Mouse (Mus musculus) cerebellum, postnatal 14 days (tissue): Measurements from ENCODE around the gene Il1f10.

Experiments
- DNase-seq, 2 experiments: peaks; one replicate each; pipeline ENCODE4 v3.0.0; 2021; ENCODE audit warnings: mixed read lengths in 2 of 2

Il1f10 gene

DNA sequence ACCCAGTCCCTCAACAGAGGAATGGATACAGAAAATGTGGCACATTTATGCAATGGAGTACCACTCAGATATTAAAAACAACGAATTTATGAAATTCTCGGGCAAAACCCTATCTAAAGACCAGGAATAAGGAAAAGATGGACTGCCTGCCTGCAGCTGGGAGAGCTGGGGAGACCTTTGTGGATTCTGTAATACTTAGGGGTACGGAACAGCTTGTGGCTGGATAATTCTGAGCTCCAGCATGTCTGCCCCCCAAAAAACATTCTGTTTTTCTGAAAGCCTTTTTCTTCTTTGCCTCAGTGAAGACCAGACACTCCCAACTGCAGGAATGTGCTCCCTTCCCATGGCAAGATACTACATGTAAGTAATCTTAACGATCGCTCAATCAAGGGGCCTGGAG, at the start of gene Il1f10:
TSS of gene Il1f10 (plus strand) at position 301 of the 400 bp plus-strand sequence.
- no peak for DNase-seq

DNA sequence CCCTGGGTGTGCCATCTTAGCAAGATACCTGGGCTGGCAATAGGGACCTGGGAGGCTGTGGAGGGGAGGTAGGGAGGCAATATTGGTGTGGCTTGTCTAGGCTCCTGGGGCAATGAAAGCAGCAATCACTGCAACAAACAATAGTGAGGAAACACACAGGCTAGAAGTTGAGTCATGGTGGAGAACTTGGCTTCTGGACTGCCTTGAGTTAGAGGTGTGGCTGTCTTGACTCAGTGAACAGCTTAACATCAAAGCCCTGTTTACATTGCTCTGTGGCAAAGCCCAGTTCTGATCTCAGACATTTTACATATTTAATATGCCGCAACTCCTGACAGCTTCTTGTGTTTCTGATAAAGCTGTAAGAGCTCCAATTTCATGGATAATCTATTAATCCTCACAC, 23.5 kb upstream of the Il1f10 start:
- DNase-seq, result no peak

DNA sequence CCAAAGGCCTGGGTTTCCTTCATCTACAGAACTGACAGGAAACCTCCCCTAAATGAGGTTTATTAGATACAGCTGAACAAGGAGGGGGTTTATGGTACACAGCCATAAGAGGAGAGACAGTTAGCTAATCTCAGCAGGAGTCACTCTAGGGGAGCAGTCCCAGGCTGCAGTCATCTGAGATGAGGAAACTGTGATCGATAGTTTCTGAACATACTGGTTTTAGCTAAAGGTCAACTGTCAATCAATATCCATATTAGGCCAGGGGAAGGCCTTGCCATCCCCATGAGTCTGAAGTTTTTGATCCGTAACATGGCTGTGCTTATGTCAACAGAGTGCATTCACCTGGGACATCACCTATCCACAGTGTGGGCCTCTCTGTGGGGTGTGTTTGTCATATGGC, 17.4 kb upstream of the Il1f10 start:
- DNase-seq, result no peak

DNA sequence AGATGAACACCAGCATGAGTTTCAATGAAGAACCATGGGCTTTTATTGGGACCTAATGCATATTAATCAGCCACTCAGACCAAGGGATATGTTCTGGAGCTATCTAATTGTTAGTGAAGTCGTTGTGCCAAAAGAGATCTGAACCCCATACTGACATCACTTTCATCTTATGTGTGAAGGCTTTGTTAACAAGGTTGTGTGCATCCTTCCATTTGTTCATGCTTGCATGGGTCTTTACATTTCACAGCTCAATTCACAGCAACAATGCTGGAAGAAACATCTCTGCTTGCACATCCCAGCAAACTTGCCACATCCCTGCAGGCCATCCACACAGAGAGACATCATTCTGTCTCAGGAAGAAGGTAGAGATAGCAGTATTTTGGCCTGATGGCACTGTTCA, 15.8 kb upstream of the Il1f10 start:
- DNase-seq, result no peak

DNA sequence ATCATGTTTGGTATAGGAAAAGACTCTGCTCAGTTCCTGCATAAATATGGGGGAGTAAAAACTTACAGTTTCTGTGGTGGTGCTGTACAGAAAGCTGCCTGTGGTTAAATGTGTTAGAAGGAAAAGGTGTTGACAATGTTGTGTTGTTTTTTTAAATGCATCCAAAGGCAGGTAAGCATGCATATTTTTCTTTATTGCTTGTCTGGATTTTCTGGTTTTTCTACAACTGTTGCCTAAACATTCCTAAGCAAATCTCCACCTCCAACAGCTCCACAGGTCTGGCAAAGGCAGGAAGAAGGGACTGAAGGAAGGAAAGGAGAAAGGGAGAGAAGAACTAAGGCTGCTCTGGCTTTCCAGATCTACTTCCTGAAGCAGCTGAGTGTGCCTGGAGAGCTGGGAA, 14.3 kb upstream of the Il1f10 start, which contains the start of gene Il1f5:
TSS of gene Il1f5 (plus strand) at position 301 of the 400 bp plus-strand sequence.
- DNase-seq, result no peak

DNA sequence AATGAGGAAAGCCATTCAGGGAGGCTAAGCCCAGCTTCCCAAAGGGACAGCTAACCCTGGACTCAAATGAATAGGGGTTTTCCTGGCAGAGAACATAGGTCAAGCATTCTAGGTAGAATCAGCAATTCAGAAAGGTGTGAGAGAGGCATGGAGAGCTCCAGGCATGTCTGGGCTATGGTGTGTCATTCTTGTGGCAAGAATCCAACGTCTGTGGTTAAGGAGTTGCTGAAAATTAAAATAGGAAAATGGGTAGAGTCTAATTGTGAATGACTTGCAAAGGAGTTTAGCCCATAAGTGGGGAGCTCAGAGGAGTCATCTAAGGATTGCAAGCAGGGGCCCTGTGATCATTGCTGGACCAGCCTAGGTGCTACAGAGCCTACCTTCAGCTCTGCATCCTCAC, 3.6 kb downstream of the Il1f10 start:
- no peak for DNase-seq

DNA sequence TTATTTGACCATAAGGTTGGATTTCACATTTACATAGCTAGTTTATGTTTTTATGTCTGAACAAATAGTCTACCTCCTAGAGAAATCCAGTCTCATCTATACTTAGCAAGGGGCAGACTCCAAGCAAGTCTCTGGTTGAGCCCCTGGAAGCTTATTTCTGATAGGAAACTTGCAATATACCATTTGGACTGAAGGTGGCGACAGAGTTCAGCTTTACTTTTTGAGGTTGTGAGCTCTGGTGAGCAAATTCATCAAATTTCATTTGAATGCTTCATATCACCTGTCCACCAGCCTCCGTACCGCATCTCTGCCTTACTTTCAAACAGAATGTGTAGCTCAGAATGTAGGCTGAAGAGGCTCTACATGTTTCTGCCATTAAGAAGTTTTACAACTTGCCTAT, 5.8 kb downstream of the Il1f10 start:
- peak; percentile 74 to 76 for DNase-seq

DNA sequence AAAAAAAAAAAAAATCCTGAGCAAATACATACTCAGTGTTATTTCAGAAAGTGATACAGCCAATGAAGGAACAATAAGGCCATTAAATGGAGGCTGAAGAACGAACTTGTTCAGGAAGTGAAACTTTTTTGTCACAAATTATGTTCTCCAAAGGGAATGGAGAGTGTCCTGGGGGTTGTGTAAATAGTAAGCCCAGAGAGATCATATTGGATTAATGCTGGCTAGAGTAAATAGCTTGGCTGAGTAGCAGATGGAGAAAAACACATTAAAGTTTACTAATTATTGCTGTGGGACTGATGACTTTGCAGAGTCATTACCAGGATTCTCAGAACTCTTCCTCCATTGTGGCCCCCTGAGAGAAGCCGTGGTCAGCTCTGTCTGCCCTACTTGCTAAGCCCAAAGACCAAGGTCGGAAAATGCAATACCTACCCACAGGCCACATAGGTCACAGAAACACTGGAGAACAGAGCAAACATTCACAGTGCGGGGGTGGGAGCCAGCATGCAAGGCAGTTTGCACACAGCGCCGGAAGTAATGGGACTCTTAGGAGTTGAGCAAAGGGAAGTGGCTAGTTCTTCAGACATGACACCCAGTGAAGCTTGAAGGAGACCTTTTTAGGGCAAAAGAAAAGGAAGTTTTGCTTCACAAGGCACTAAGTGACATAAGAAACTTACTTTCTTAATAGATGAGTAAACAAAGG, 20.5 kb downstream of the Il1f10 start:
- DNase-seq, result no peak

DNA sequence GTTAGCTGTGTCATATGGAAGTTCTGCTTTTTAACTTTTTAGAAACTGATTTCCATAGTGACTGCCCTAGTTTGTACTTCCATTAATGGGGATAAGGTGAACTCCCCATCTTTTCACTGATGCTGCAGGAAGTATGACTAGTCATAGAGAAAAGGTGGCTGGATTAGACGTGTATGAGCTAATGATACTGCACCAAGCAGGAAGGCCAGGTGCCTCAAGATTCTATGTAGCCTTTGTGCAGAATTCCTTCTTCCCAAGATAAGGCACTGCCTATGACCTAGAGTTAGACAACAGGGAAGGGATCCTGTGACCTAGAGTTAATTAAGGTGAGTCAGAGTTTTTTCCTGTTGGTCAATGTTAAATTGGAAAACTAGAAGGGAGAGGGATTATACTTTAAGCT, 25.9 kb downstream of the Il1f10 start:
- DNase-seq, result no peak

DNA sequence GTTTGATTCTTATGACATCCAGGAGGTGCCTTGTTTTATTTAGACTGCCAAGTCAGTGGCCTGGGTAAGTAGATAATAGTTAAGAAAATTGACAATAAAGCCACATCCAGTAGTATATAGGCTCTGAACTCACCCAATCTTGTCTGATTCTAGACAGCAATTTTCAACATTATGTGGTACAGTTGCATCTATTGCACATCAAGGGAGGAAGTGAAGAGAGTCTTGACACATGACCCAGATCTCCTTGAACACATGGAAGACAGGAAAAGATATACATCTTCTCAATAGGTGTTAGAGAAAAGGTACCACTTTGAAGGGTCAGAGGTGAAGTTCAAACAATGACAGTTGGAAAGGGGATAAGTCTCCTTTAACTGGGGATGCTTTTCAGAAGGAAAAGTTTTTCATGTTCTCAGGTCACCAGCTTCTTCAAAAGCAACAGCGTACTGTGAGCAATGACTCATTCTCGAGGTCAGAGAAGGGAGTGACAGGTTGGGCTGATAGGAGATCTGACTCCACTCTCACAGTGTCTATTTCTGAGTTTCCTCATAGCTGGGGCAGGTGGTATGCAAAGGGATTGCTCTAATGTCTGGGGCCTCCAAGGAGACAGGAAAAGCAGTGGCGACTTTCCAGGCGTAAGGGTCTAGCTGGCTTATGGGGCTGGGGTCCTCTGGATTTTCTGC, 27.1 kb downstream of the Il1f10 start:
- no peak for DNase-seq

DNA sequence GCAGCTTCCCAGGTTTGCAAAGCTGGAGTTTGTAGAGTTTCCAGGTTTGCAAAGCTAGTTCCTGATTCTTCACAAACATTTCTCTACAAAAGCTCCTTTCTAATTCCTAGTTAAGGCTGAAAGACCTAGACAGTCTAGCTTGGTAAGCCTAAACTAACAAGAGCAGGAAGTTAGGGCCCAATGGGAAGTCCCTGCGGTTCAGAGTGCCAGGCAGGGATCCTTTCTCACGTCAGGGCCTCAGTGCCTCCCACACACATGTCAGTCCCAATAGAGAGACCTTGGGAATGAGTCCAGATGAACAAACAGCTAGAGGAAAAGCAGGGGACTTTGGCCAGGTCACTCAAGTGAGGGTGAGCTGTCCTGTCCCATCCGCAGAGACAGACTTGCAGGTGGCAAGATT, 44.3 kb downstream of the Il1f10 start:
- no peak for DNase-seq

DNA sequence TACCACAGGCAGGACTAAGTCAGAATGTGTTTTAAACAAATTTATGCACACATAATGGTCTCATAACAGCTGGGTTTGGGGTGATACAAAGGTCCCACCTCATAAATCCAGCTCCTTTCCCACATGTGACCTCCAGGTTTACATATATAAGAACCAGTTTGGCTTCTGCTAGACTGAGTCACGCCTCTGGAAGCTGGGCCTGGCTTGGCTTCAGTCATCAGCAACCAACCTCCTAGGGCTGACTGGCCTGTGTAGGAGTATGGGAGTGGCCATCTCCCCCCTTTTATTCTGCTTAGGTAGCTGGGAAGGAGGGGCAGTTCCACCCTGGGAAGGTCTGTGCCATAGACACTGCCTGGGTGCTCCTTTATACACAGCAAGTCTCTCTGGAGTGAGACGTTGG, 45.5 kb downstream of the Il1f10 start, which contains the start of gene Il1rn:
TSS of gene Il1rn (plus strand) at position 309 of the 400 bp plus-strand sequence.
- no peak for DNase-seq

DNA sequence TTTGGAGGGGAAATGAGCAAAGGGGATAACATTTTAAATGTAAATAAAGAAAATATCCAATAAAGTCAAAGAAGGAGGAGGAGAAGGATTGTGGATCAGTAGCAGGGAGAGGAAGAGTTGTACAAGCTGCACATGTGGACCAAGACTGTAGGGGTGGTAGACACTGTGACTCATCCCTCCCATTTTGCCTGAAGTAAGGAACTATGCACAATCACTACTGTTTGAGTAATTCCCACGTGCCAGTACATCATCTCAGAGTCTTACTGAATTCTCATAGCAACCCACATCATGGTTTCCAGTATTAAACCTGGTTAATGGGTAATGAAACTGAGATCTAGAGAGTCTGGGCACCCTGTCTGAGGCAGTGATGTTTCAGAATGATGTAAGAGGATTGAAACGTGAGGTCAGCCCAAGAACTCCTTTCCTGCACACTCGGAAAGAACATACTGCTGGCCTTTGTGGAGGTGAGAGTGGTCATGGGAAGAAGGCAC, 50.4 kb downstream of the Il1f10 start:
- DNase-seq, result no peak
